Mouse (Mus musculus) ES-E14 (cell line): ENCODE measurements around the gene Ppp2r5c. TPM values are rescaled to one million over a fixed set of nuclear protein-coding genes. Genes with fewer than 3 reads are reported as not detected.

Experiments used
- DNase-seq: peaks from one replicate; pipeline ENCODE4 v3.0.0-alpha.2; 2013; ENCODE audit warnings: low read depth, low spot score
- H3K27ac ChIP-seq: 2 replicates; pipeline ENCODE4 v1.5.1; 2012; ENCODE audit warnings: low read depth, mild to moderate bottlenecking, low read length, moderate library complexity, mixed read lengths; ENCODE audit not compliant: poor library complexity, insufficient read depth, severe bottlenecking
- H3K36me3 ChIP-seq: 2 replicates; pipeline ENCODE4 v1.6.1; 2012; ENCODE audit warnings: mild to moderate bottlenecking, low read length, moderate library complexity, mixed read lengths; ENCODE audit not compliant: control insufficient read depth, poor library complexity, insufficient read depth, severe bottlenecking
- H3K4me1 ChIP-seq, 2 experiments: fragments of 150-350 bp in 1 of 2; sonication (generic) in 1 of 2; 2 replicates each; pipeline ENCODE4 v1.6.1; 2012; ENCODE audit warnings: low read length in 2 of 2, mild to moderate bottlenecking in 1 of 2, mixed read lengths in 1 of 2; ENCODE audit not compliant: control insufficient read depth in 2 of 2, insufficient read depth in 2 of 2, poor library complexity in 1 of 2
- H3K4me3 ChIP-seq, 2 experiments: fragments of 150-350 bp in 1 of 2; sonication (generic) in 1 of 2; 2 replicates each; pipeline ENCODE4 v1.5.1; 2012; ENCODE audit warnings: low read length in 2 of 2, low read depth in 1 of 2, mild to moderate bottlenecking in 1 of 2, mixed read lengths in 1 of 2; ENCODE audit not compliant: insufficient read depth in 1 of 2, poor library complexity in 1 of 2, severe bottlenecking in 1 of 2
- H3K9ac ChIP-seq: 2 replicates; pipeline ENCODE4 v1.6.1; 2012; ENCODE audit warnings: low read depth, mild to moderate bottlenecking, low read length, mixed read lengths; ENCODE audit not compliant: poor library complexity, insufficient read depth, severe bottlenecking
- H3K9me3 ChIP-seq: fragments of 150-350 bp; sonication (generic); 2 replicates; pipeline ENCODE4 v1.6.1; 2012; ENCODE audit warnings: low read depth, mild to moderate bottlenecking, low read length; ENCODE audit not compliant: control insufficient read depth, insufficient read depth
- CHD2 ChIP-seq: IDR thresholded peaks from 2 replicates; pipeline ENCODE4 v1.6.1; 2014; ENCODE audit warnings: mild to moderate bottlenecking, low read depth, low read length, inconsistent platforms
- HCFC1 ChIP-seq: IDR thresholded peaks from 2 replicates; pipeline ENCODE4 v1.6.1; 2012; ENCODE audit warnings: low read length, inconsistent platforms, borderline replicate concordance; ENCODE audit not compliant: insufficient read depth
- MAFK ChIP-seq: IDR thresholded peaks from 2 replicates; pipeline ENCODE4 v1.6.1; 2014; ENCODE audit warnings: mild to moderate bottlenecking, low read depth, low read length, inconsistent platforms; ENCODE audit not compliant: insufficient read depth
- ZC3H11A ChIP-seq: IDR thresholded peaks from 2 replicates; pipeline ENCODE4 v1.6.1; 2012; ENCODE audit warnings: low read depth, mild to moderate bottlenecking, inconsistent platforms, low read length, borderline replicate concordance
- ZNF384 ChIP-seq: IDR thresholded peaks from 2 replicates; pipeline ENCODE4 v1.6.1; 2012; ENCODE audit warnings: low read depth, low read length, inconsistent platforms
- in situ Hi-C, 2 experiments: fragments of 600-800 bp; cut with MboI; formaldehyde crosslinking; loops; one replicate each; pipeline ENCODE4 v1.15.1; 2025; ENCODE audit warnings: low sequenced_read_pairs in 2 of 2, inconsistent platforms in 1 of 2; ENCODE audit not compliant: unreplicated experiment in 2 of 2
- total RNA-seq: library from RNA; depleted of rRNA; stranded (reverse); fragments of 300-350 nt; gene quantifications from 2 replicates; pipeline ENCODE4 v1.2.3, GENCODE M21; 2012

Gene Ppp2r5c
- total RNA-seq, 1 experiment, result 62.1 TPM

DNA sequence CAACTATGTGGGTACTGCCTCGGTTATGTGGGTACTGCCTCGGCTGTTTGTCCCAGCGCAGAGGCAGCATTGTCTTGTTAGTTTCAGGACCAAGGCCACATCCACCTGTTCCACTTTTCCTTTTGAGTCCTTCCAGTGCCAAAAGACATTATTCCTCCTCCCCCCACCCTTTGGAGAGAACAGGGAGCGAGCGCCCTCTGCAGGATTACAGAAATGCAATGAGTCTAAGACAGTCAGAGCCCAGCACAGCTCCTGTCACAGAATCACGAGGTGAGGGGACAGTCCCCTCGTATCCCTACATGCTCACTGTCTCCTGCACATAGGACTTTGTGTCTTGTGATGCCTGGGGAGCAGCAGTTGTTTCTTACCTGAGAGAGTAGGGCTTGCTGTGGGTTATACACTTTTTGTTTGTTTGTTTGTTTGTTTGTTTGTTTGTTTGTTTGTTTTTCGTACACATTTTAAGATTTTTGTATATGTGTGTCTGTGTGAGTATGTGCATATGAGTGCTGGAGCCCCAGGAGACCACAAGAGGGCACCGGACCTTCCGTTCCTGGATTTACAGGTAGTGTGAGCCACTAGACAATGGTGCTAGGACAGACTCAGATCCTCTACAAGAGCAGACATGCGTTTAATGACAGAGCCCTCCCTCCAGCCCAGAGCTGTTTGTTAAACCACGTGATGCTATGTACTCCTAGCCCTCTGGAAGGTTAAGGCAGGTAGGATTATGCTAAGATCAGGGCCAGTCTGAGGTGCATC, 43.2 kb downstream of the Ppp2r5c start:
- peaks cover 2 to 10% of the 10 kb centered on the region in 2 experiments; a peak in 2 of 4 replicates for H3K4me1 ChIP-seq
- H3K4me3 ChIP-seq, result peak overlapping the region; percentile 30 to 39; a peak in 2 of 4 replicates
- TF ChIP-seq HCFC1 (no peak), ZC3H11A (peak; percentile 51; the same call in 1 of the 2 replicates), ZNF384 (peak; percentile 41)

DNA sequence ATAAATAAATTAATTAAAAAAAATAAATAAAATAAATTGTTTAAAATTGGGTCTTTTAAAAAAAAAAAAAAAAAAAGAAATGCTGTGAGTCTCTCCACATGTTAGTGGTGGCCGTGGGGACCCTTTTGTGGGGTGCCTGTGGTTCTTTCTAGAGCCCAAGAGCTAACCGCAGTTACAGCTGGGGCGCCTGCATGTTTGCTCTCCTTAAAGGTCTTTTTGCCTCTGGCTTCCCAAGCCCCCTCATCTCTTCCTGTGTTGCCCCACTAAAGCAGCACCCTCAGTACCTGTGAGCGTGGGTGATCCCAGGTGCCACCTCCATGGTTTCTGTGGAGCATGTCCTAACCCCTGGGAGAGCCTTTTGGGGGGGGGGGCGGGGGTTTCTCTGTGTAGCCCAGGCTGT, 45.5 kb downstream of the Ppp2r5c start:
- H3K27ac ChIP-seq, result no peak overlapping the region
- no peak overlapping the region for H3K4me3 ChIP-seq
- TF ChIP-seq ZC3H11A (no peak), MAFK (no peak), HCFC1 (no peak), CHD2 (no peak), ZNF384 (no peak)
- no peaks in the 10 kb centered on the region for H3K9me3 ChIP-seq
- in situ Hi-C loops, result no loop called here
- peaks cover 7% of the 10 kb centered on the region; the same call in 1 of the 2 replicates for H3K36me3 ChIP-seq
- DNase-seq, result no peak
- H3K9ac ChIP-seq, result no peak overlapping the region
- peaks cover 2 to 12% of the 10 kb centered on the region in 2 experiments; a peak in 2 of 4 replicates for H3K4me1 ChIP-seq

More for the DNA sequence above, 43.2 kb downstream of the Ppp2r5c start:
- H3K9me3 ChIP-seq, result no peaks in the 10 kb centered on the region
- in situ Hi-C loops, result no loop called here
- H3K36me3 ChIP-seq, result peaks cover 5% of the 10 kb centered on the region; the same call in 1 of the 2 replicates
- peak; percentile 91 for DNase-seq
- H3K27ac ChIP-seq, result no peak overlapping the region
- H3K9ac ChIP-seq, result no peak overlapping the region

DNA sequence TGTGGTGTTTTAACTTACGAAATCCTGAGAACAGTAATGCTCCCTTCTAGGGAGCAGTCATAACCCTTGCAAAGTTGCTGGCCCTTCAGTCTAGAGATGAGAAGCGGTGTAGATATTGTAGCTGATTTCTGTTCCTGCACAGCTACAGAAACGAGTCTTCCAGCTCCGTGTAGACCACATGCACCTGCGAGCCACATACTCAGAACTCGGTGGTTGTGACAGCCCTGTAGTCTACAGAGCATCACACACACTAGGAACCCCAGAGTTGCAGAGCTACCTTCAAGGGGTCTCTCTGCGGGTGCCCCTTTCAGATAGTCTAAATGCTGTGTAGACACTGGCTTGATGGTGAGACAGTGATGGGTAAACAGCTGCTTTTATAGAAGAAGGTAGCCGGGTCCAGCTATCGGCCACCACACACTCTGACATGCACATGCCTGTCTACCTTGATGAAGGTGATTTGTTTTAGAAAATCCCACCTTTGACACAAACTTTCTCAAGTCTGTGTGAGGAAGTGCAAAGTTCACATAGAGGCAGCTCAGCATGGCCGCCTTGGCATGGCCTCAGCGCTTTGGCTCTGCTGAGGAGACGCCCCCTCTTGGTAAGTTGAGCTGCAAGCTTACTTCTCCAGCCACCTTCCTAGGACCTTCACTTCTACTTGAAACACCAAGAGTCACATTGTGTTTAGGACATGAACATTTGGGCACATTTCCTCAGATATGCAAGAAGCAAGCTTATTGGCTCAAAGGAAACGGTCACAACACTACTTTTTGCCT, 46.9 kb downstream of the Ppp2r5c start:
- Histone ChIP-seq H3K9me3 (no peaks in the 10 kb centered on the region), H3K4me1 (peaks cover 5 to 13% of the 10 kb centered on the region in 2 experiments; a peak in 2 of 4 replicates), H3K27ac (no peak overlapping the region), H3K9ac (no peak overlapping the region), H3K36me3 (peaks cover 7% of the 10 kb centered on the region; the same call in 1 of the 2 replicates), H3K4me3 (no peak overlapping the region)
- TF ChIP-seq ZNF384 (no peak), MAFK (no peak), CHD2 (no peak), HCFC1 (no peak)
- in situ Hi-C loops, result no loop called here
- DNase-seq, result no peak

DNA sequence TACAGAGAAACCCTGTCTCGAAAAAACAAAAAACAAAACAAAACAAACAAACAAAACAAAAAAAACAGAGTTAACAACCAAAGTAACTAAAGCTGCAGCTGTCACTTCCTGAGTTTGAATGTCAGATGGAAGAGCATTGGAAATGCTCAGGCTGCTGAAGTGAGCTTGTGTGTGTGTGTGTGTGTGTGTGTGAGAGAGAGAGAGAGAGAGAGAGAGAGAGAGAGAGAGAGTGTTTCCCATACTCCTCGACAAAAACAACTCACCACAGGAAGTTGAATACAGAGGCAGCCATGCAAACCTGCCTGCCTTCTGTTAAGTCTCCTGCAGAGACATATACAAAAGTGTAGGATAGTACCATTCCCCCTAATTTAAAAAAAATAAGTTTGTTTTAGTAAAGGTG, 47.9 kb downstream of the Ppp2r5c start:
- TF ChIP-seq MAFK (no peak), HCFC1 (no peak), ZNF384 (no peak), CHD2 (no peak), ZC3H11A (no peak)
- no peak overlapping the region for H3K9ac ChIP-seq
- no peak for DNase-seq
- in situ Hi-C loops, result no loop called here
- H3K4me3 ChIP-seq, result no peak overlapping the region
- H3K9me3 ChIP-seq, result no peaks in the 10 kb centered on the region
- H3K4me1 ChIP-seq, result peaks cover 5 to 16% of the 10 kb centered on the region in 2 experiments; a peak in 2 of 4 replicates
- peaks cover 7% of the 10 kb centered on the region; the same call in 1 of the 2 replicates for H3K36me3 ChIP-seq
- no peak overlapping the region for H3K27ac ChIP-seq
